Mouse (Mus musculus): ENCODE measurements at regions not wholly inside any gene's neighbourhood (a gene's known extent, or its start where the extent isn't known, plus 50 kb on each side); places are given as distances from the start of the nearest gene placed in this dataset.
"Not testable (repeated sequence)": the region's sequence is repeated elsewhere in the genome, so short reads cannot be mapped to it uniquely, and the experiment has no call there.

GRCm38 (mm10) chr12:19125541-19125940 is 611.2 kb downstream of the 5730507C01Rik start:
- no peak for DNase-seq (ENCODE audit: low spot score)

- DNase-seq (ENCODE audit: low spot score), result no peak
Measured at GRCm38 (mm10) chr12:19175631-19176030, 661.3 kb downstream of the 5730507C01Rik start.

- no peak for DNase-seq (ENCODE audit: low spot score)
Measured at GRCm38 (mm10) chr12:19192396-19192795, 678.1 kb downstream of the 5730507C01Rik start.

- not testable (repeated sequence) for DNase-seq (ENCODE audit: low spot score)
Measured at GRCm38 (mm10) chr12:19193041-19193440, 678.7 kb downstream of the 5730507C01Rik start.

- not testable (repeated sequence) for DNase-seq (ENCODE audit: low spot score)
Measured at GRCm38 (mm10) chr12:19223996-19224395, 709.7 kb downstream of the 5730507C01Rik start.

- DNase-seq (ENCODE audit: low spot score), result peak; percentile 14
Measured at GRCm38 (mm10) chr12:19246731-19247130, 707.6 kb upstream of the Gm21863 start.

- peak; percentile 74 for DNase-seq (ENCODE audit: low spot score)
Measured at GRCm38 (mm10) chr12:19288271-19288890, 665.9 kb upstream of the Gm21863 start.

- DNase-seq (ENCODE audit: low spot score), result peak; percentile 2
Measured at GRCm38 (mm10) chr12:19289038-19289437, 665.3 kb upstream of the Gm21863 start.

GRCm38 (mm10) chr12:19292068-19292770 is 662.1 kb upstream of the Gm21863 start:
- not testable (repeated sequence) for DNase-seq (ENCODE audit: low spot score)

Data from urinary bladder, postnatal 14 days (tissue).